In the genomic region with DNA sequence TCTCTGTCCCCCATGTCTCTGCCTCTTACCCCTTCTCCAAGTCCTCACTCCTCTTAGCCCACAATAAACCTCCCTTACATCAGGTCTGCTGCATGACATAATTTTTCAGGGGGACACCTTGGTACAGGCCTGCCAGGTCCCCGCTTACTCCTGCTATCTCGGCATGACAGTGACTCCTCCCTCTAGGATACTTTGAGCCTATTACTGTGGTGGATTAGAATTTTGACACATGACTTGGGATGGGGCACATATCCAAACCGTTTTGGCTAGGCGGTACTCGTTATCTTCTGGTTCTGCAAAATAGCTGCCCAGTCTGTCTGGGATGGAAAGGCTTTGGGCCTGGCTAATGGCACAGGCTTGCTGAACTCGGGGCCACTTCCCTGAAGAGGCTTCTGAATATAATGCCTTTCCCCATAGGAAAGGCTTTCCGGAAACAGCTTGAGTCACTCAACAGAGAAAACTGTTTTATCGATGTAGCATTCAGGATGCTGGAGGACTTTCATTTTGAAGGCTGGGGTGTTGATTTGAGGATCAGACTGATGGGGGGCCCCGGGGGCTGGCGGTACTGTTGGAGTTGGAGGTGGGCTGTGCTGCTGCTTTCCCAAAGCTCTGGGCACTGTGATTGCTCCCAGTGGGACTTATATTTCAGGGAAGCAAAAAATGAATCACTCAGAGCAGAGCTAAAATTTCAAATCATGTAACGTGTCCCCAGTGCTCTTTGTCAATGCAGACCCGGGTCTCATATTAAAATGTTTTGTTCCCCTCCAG, we compare ENCODE assay signal across 17 mouse cellular contexts. TPM values are rescaled to one million over a fixed set of nuclear protein-coding genes. Genes with fewer than 3 reads are reported as not detected.
DNase-seq lines count a peak whose midpoint lies in the region; ATAC-seq and TF ChIP-seq lines count a peak whose summit lies in the region.
"Had no signal": no experiment of that assay in that cellular context is flagged by ENCODE, and none has a peak within 500 bp of the region (broad histone marks: within the 10 kb centered on the region; RNA-seq: fewer than 3 reads in every experiment).

No protein-coding gene starts in this region.

- H3K9me3 ChIP-seq in forebrain, embryonic 12.5 days: no peaks in the 10 kb centered on the region
- H3K9me3 ChIP-seq in forebrain, embryonic 11.5 days (ENCODE audit: control insufficient read depth, low read length): no peaks in the 10 kb centered on the region
- no peaks in the 10 kb centered on the region for H3K9me3 ChIP-seq in kidney, postnatal 0 days (replicated peaks; ENCODE audit: low read length)
- H3K9me3 ChIP-seq in heart, postnatal 0 days (replicated peaks; ENCODE audit: control insufficient read depth, low read length): no peaks in the 10 kb centered on the region
- H3K9me3 ChIP-seq in midbrain, embryonic 12.5 days: no peaks in the 10 kb centered on the region

- no peaks in the 10 kb centered on the region for H3K27me3 ChIP-seq in forebrain, embryonic 12.5 days
- H3K27me3 ChIP-seq in forebrain, embryonic 11.5 days (ENCODE audit: control insufficient read depth, insufficient read depth, low read length): no peaks in the 10 kb centered on the region
- H3K27me3 ChIP-seq in kidney, postnatal 0 days (ENCODE audit: insufficient read depth, low read length): no peaks in the 10 kb centered on the region
- H3K27me3 ChIP-seq in heart, postnatal 0 days (ENCODE audit: control insufficient read depth, insufficient read depth, low read length): no peaks in the 10 kb centered on the region
- no peaks in the 10 kb centered on the region; the same call in 1 of the 2 replicates for H3K27me3 ChIP-seq in midbrain, embryonic 12.5 days

- ATAC-seq in forebrain, embryonic 12.5 days (ENCODE audit: low FRiP score): peak; percentile 27; the same call in 1 of the 2 replicates
- ATAC-seq in forebrain, embryonic 11.5 days (replicated peaks; ENCODE audit: low FRiP score): no peak
- ATAC-seq in kidney, postnatal 0 days (replicated peaks; ENCODE audit: low FRiP score, low read depth): no peak
- ATAC-seq in heart, postnatal 0 days (ENCODE audit: insufficient read depth, low read depth): peak; percentile 14; the same call in 1 of the 2 replicates
- no peak for ATAC-seq in midbrain, embryonic 12.5 days (ENCODE audit: low FRiP score, low read depth)

- peaks cover 24% of the 10 kb centered on the region for H3K4me1 ChIP-seq in forebrain, embryonic 12.5 days
- peaks cover 2% of the 10 kb centered on the region; the same call in 1 of the 2 replicates for H3K4me1 ChIP-seq in forebrain, embryonic 11.5 days (replicated peaks; ENCODE audit: control insufficient read depth, insufficient read depth, low read length)
- no peaks in the 10 kb centered on the region for H3K4me1 ChIP-seq in kidney, postnatal 0 days (replicated peaks; ENCODE audit: insufficient read depth, low read length)
- peaks cover 15% of the 10 kb centered on the region for H3K4me1 ChIP-seq in heart, postnatal 0 days (ENCODE audit: control insufficient read depth, insufficient read depth)
- peaks cover 21% of the 10 kb centered on the region for H3K4me1 ChIP-seq in midbrain, embryonic 12.5 days

- intact Hi-C loops in left cerebral cortex, postnatal 10 days (cut with DNase I): no loop called here

- DNase-seq in forebrain, embryonic 11.5 days (ENCODE audit: low spot score): no peak
- peak; percentile 65 for DNase-seq in kidney, postnatal 0 days (ENCODE audit: low spot score)
- DNase-seq in kidney, adult 18-20 months: no peak
- no peak for DNase-seq in heart, postnatal 0 days (ENCODE audit: low spot score)
- no peak for DNase-seq in spleen, adult 18-20 months
- no peak for DNase-seq in left cerebral cortex, postnatal 10 days (ENCODE audit: extremely low spot score in 1 of 2, low spot score in 2 of 2)
- DNase-seq: kidney, postnatal 4 days; lung, postnatal 10 days; thymus, postnatal 25 days had no signal

- H3K27ac ChIP-seq in forebrain, embryonic 12.5 days: 0 out of 2 replicates have a peak overlapping the region, but pooled peaks have one; percentile 37
- H3K27ac ChIP-seq in forebrain, embryonic 11.5 days (ENCODE audit: low read depth, low read length): no peak overlapping the region
- H3K27ac ChIP-seq in kidney, postnatal 0 days: peak overlapping the region; percentile 71
- H3K27ac ChIP-seq in heart, postnatal 0 days (ENCODE audit: low read depth): 0 out of 2 replicates have a peak overlapping the region, but pooled peaks have one; percentile 2
- peak overlapping the region; percentile 72 for H3K27ac ChIP-seq in midbrain, embryonic 12.5 days (replicated peaks)
- H3K27ac ChIP-seq: left cerebral cortex, adult 2 months had no signal

- WGBS in forebrain, embryonic 12.5 days: 75% methylated on average over 12 of the region's 12 CpGs
- WGBS in forebrain, embryonic 11.5 days: 78% methylated on average over 12 of the region's 12 CpGs
- 61% methylated on average over 12 of the region's 12 CpGs for WGBS in kidney, postnatal 0 days
- 44% methylated on average over 12 of the region's 12 CpGs for WGBS in heart, postnatal 0 days
- WGBS in midbrain, embryonic 12.5 days: 70% methylated on average over 12 of the region's 12 CpGs

- no peak overlapping the region for H3K9ac ChIP-seq in forebrain, embryonic 12.5 days
- H3K9ac ChIP-seq in forebrain, embryonic 11.5 days (ENCODE audit: low read length): no peak overlapping the region
- no peak overlapping the region for H3K9ac ChIP-seq in kidney, postnatal 0 days (ENCODE audit: low read depth, low read length)
- no peak overlapping the region for H3K9ac ChIP-seq in heart, postnatal 0 days (replicated peaks; ENCODE audit: low read depth, low read length)
- no peak overlapping the region for H3K9ac ChIP-seq in midbrain, embryonic 12.5 days (replicated peaks)

- H3K4me3 ChIP-seq in forebrain, embryonic 12.5 days (replicated peaks): no peak overlapping the region
- H3K4me3 ChIP-seq in forebrain, embryonic 11.5 days (ENCODE audit: low read depth, low read length): no peak overlapping the region
- no peak overlapping the region for H3K4me3 ChIP-seq in kidney, postnatal 0 days (replicated peaks; ENCODE audit: low read depth, low read length)
- H3K4me3 ChIP-seq in heart, postnatal 0 days (ENCODE audit: low read depth, low read length): no peak overlapping the region
- no peak overlapping the region for H3K4me3 ChIP-seq in midbrain, embryonic 12.5 days
- H3K4me3 ChIP-seq: left cerebral cortex, adult 2 months had no signal

- no peak for TF ChIP-seq CTCF in kidney, postnatal 0 days (IDR thresholded peaks at IDR 0.05; ENCODE audit: low read depth)
- no peak for TF ChIP-seq CTCF in heart, postnatal 0 days (IDR thresholded peaks at IDR 0.05; ENCODE audit: low read depth)

- H3K36me3 ChIP-seq in forebrain, embryonic 12.5 days (replicated peaks): no peaks in the 10 kb centered on the region
- H3K36me3 ChIP-seq in forebrain, embryonic 11.5 days (ENCODE audit: control insufficient read depth, insufficient read depth, low read length): no peaks in the 10 kb centered on the region
- no peaks in the 10 kb centered on the region for H3K36me3 ChIP-seq in kidney, postnatal 0 days (ENCODE audit: insufficient read depth, low read length)
- no peaks in the 10 kb centered on the region for H3K36me3 ChIP-seq in heart, postnatal 0 days (replicated peaks; ENCODE audit: control insufficient read depth, insufficient read depth, low read length)
- H3K36me3 ChIP-seq in midbrain, embryonic 12.5 days: no peaks in the 10 kb centered on the region

- no peak for TF ChIP-seq EP300 in heart, postnatal 0 days (IDR thresholded peaks at IDR 0.05; ENCODE audit: low read depth)

- no peak overlapping the region for H3K4me2 ChIP-seq in forebrain, embryonic 12.5 days
- no peak overlapping the region for H3K4me2 ChIP-seq in forebrain, embryonic 11.5 days (ENCODE audit: low read depth, low read length, severe bottlenecking)
- H3K4me2 ChIP-seq in kidney, postnatal 0 days (ENCODE audit: low read length): peak overlapping the region; percentile 30
- peak overlapping the region; percentile 25; the same call in 1 of the 2 replicates for H3K4me2 ChIP-seq in heart, postnatal 0 days (ENCODE audit: low read depth, low read length)
- H3K4me2 ChIP-seq in midbrain, embryonic 12.5 days (replicated peaks): no peak overlapping the region

RNA-seq across cellular contexts. Expression of a gene that starts 27.1 kb away (rescaled TPM):
- polyA plus RNA-seq in forebrain, embryonic 12.5 days (2016; fragmentation: Nextera tagmentation; extraction: Ambion mirVana): not detected in 2 replicates
- not detected in 2 replicates for polyA plus RNA-seq in forebrain, embryonic 11.5 days (2014; fragmentation: Nextera tagmentation; extraction: Ambion mirVana)
- 0.18 and 0.29 TPM in 2 replicates for polyA plus RNA-seq in kidney, postnatal 0 days (2015; fragmentation: Nextera tagmentation; extraction: Ambion mirVana)
- total RNA-seq in heart, postnatal 0 days (2014; rRNA removed; ENCODE audit: low replicate concordance): not detected in 2 replicates
- not detected in 2 replicates for polyA plus RNA-seq in heart, postnatal 0 days (2015; fragmentation: Nextera tagmentation; extraction: Ambion mirVana)
- not detected in 2 replicates for polyA plus RNA-seq in midbrain, embryonic 12.5 days (2016; fragmentation: Nextera tagmentation; extraction: Ambion mirVana)
- total RNA-seq in left cerebral cortex, postnatal 10 days (2021): not detected
- total RNA-seq: adrenal gland, postnatal 14 days; gastrocnemius, adult 18-20 months; left cerebral cortex, adult 2 months; liver, adult 2 months had no signal
- polyA plus RNA-seq: cortical plate, adult 2 months; liver, adult 2 months; stomach, embryonic 14.5 days had no signal

Comparison
In these comparisons a context has a peak if more than half of its experiments do, and no peak if none do; other contexts are left out.
1. ATAC-seq: peak in forebrain, embryonic 12.5 days (single experiment) and heart, postnatal 0 days (single experiment); none in forebrain, embryonic 11.5 days (single experiment), kidney, postnatal 0 days (single experiment) and midbrain, embryonic 12.5 days (single experiment).
2. H3K4me2 ChIP-seq: peak in kidney, postnatal 0 days (single experiment) and heart, postnatal 0 days (single experiment); none in forebrain, embryonic 12.5 days (single experiment), forebrain, embryonic 11.5 days (single experiment) and midbrain, embryonic 12.5 days (single experiment).